ENCODE assay signal across 11 mouse cellular contexts in genomic region chr11:85719766-85720165, GRCm38 (mm10).
DNase-seq lines count a peak whose midpoint lies in the region; ATAC-seq and TF ChIP-seq lines count a peak whose summit lies in the region.
"Had no signal": no experiment of that assay in that cellular context is flagged by ENCODE, and none has a peak within 500 bp of the region (broad histone marks: within the 10 kb centered on the region; RNA-seq: fewer than 3 reads in every experiment).

No protein-coding gene starts in this region.

- 35% methylated on average over 7 of the region's 7 CpGs for WGBS in neural tube, embryonic 11.5 days
- 23% methylated on average over 7 of the region's 7 CpGs for WGBS in neural tube, embryonic 15.5 days
- 18% methylated on average over 7 of the region's 7 CpGs for WGBS in liver, embryonic 11.5 days
- 31% methylated on average over 7 of the region's 7 CpGs for WGBS in stomach, postnatal 0 days

- H3K4me2 ChIP-seq in neural tube, embryonic 11.5 days (ENCODE audit: low read depth), result no peak overlapping the region
- H3K4me2 ChIP-seq in neural tube, embryonic 15.5 days, result no peak overlapping the region
- peak overlapping the region; percentile 42 for H3K4me2 ChIP-seq in liver, embryonic 11.5 days
- H3K4me2 ChIP-seq in stomach, postnatal 0 days (replicated peaks; ENCODE audit: low read depth), result no peak overlapping the region; the same call in 1 of the 2 replicates
- H3K4me2 ChIP-seq: embryonic facial prominence, embryonic 13.5 days; midbrain, embryonic 13.5 days had no signal

- no peaks in the 10 kb centered on the region for H3K27me3 ChIP-seq in neural tube, embryonic 11.5 days (ENCODE audit: control insufficient read depth, insufficient read depth, low read length)
- peaks cover 6% of the 10 kb centered on the region; the same call in 1 of the 2 replicates for H3K27me3 ChIP-seq in neural tube, embryonic 15.5 days (replicated peaks)
- no peaks in the 10 kb centered on the region for H3K27me3 ChIP-seq in liver, embryonic 11.5 days (replicated peaks; ENCODE audit: control insufficient read depth, insufficient read depth, low read length)
- no peaks in the 10 kb centered on the region for H3K27me3 ChIP-seq in stomach, postnatal 0 days (ENCODE audit: control insufficient read depth, insufficient read depth, low read length)

- no peak for ATAC-seq in neural tube, embryonic 11.5 days (ENCODE audit: insufficient read depth, low FRiP score, low TSS enrichment)
- no peak for ATAC-seq in neural tube, embryonic 15.5 days (ENCODE audit: low FRiP score)
- ATAC-seq in liver, embryonic 11.5 days (replicated peaks; ENCODE audit: low FRiP score), result peak; percentile 67
- ATAC-seq in stomach, postnatal 0 days (ENCODE audit: low FRiP score, low TSS enrichment), result no peak
- ATAC-seq: midbrain, embryonic 13.5 days had no signal

- no peak for TF ChIP-seq EP300 in stomach, postnatal 0 days (optimal IDR thresholded peaks at IDR 0.05)

- intact Hi-C loops in heart, postnatal 25 days (cut with DNase I), result loop anchor here (5.0 kb wide), 2 partner anchors 43 to 103 kb away; no protein-coding TSS in a partner anchor
- intact Hi-C loops in left cerebral cortex, postnatal 10 days (cut with DNase I), result no loop called here

- H3K4me3 ChIP-seq in neural tube, embryonic 11.5 days (ENCODE audit: low read depth, low read length), result no peak overlapping the region
- no peak overlapping the region for H3K4me3 ChIP-seq in neural tube, embryonic 15.5 days (replicated peaks)
- no peak overlapping the region for H3K4me3 ChIP-seq in liver, embryonic 11.5 days (ENCODE audit: low read depth, low read length)
- no peak overlapping the region for H3K4me3 ChIP-seq in stomach, postnatal 0 days (ENCODE audit: low read depth, low read length)
- H3K4me3 ChIP-seq: embryonic facial prominence, embryonic 13.5 days; midbrain, embryonic 13.5 days had no signal

- no peaks in the 10 kb centered on the region for H3K36me3 ChIP-seq in neural tube, embryonic 11.5 days (ENCODE audit: control insufficient read depth, insufficient read depth, low read length)
- no peaks in the 10 kb centered on the region for H3K36me3 ChIP-seq in neural tube, embryonic 15.5 days
- no peaks in the 10 kb centered on the region for H3K36me3 ChIP-seq in liver, embryonic 11.5 days (ENCODE audit: control insufficient read depth, insufficient read depth, low read length)
- no peaks in the 10 kb centered on the region for H3K36me3 ChIP-seq in stomach, postnatal 0 days (ENCODE audit: control insufficient read depth, insufficient read depth, low read length)
- H3K36me3 ChIP-seq: embryonic facial prominence, embryonic 13.5 days; midbrain, embryonic 13.5 days had no signal

- H3K9ac ChIP-seq in neural tube, embryonic 11.5 days (ENCODE audit: low read length), result no peak overlapping the region
- H3K9ac ChIP-seq in neural tube, embryonic 15.5 days (replicated peaks), result no peak overlapping the region
- no peak overlapping the region; the same call in 1 of the 2 replicates for H3K9ac ChIP-seq in liver, embryonic 11.5 days (ENCODE audit: low read depth, low read length)
- no peak overlapping the region for H3K9ac ChIP-seq in stomach, postnatal 0 days (ENCODE audit: low read length)
- H3K9ac ChIP-seq: embryonic facial prominence, embryonic 13.5 days; midbrain, embryonic 13.5 days had no signal

- 0 out of 2 replicates have a peak overlapping the region, but pooled peaks have one; percentile 9 for H3K27ac ChIP-seq in neural tube, embryonic 11.5 days (ENCODE audit: low read depth, low read length)
- H3K27ac ChIP-seq in neural tube, embryonic 15.5 days (replicated peaks), result no peak overlapping the region
- peak overlapping the region; percentile 54 for H3K27ac ChIP-seq in liver, embryonic 11.5 days (ENCODE audit: low read depth, low read length)
- peak overlapping the region; percentile 1; the same call in 1 of the 2 replicates for H3K27ac ChIP-seq in stomach, postnatal 0 days (replicated peaks)
- H3K27ac ChIP-seq: embryonic facial prominence, embryonic 13.5 days; midbrain, embryonic 13.5 days had no signal

- TF ChIP-seq CTCF in stomach, postnatal 0 days (IDR thresholded peaks at IDR 0.05; ENCODE audit: low read depth), result no peak

- DNase-seq in heart, adult 11 months, result peak; percentile 94
- DNase-seq in heart, postnatal 25 days (ENCODE audit: low spot score), result no peak
- no peak for DNase-seq in neural tube, embryonic 11.5 days (ENCODE audit: low spot score)
- DNase-seq in liver, embryonic 11.5 days (ENCODE audit: low spot score), result no peak
- DNase-seq in stomach, postnatal 0 days (ENCODE audit: low spot score), result no peak
- DNase-seq in left cerebral cortex, postnatal 10 days (ENCODE audit: extremely low spot score in 1 of 2, low spot score in 2 of 2), result no peak
- no peak for DNase-seq in adrenal gland, adult 8-10 months
- DNase-seq: thymus, postnatal 25 days had no signal

- H3K9me3 ChIP-seq in neural tube, embryonic 11.5 days (ENCODE audit: control insufficient read depth, low read length), result no peaks in the 10 kb centered on the region
- H3K9me3 ChIP-seq in neural tube, embryonic 15.5 days (replicated peaks), result no peaks in the 10 kb centered on the region
- H3K9me3 ChIP-seq in liver, embryonic 11.5 days (ENCODE audit: control insufficient read depth, low read length), result no peaks in the 10 kb centered on the region
- no peaks in the 10 kb centered on the region for H3K9me3 ChIP-seq in stomach, postnatal 0 days (ENCODE audit: control insufficient read depth, low read length)
- H3K9me3 ChIP-seq: embryonic facial prominence, embryonic 13.5 days; midbrain, embryonic 13.5 days had no signal

- peaks cover 10% of the 10 kb centered on the region for H3K4me1 ChIP-seq in neural tube, embryonic 11.5 days (ENCODE audit: control insufficient read depth, insufficient read depth, low read length)
- H3K4me1 ChIP-seq in neural tube, embryonic 15.5 days, result peaks cover 13% of the 10 kb centered on the region
- peaks cover 20% of the 10 kb centered on the region for H3K4me1 ChIP-seq in liver, embryonic 11.5 days (replicated peaks; ENCODE audit: control insufficient read depth, insufficient read depth, low read length)
- H3K4me1 ChIP-seq in stomach, postnatal 0 days (replicated peaks; ENCODE audit: control insufficient read depth, insufficient read depth), result no peaks in the 10 kb centered on the region
